Mouse (Mus musculus) hindbrain, embryonic 12.5 days (tissue): ENCODE results near the gene Tnxb. TPM values are rescaled to one million over a fixed set of nuclear protein-coding genes. Genes with fewer than 3 reads are reported as not detected.
"Not testable (repeated sequence)": the region's sequence is repeated elsewhere in the genome, so short reads cannot be mapped to it uniquely, and the experiment has no call there.

Experiments
- ATAC-seq: fragments of 200-750 bp; cut with Nextera tagmentation; 2 replicates; pipeline ENCODE4 v1.8.0; 2017; ENCODE audit warnings: moderate TSS enrichment; ENCODE audit not compliant: low FRiP score
- H3K27ac ChIP-seq: fragments of 300-500 bp; sonication (generic); 2 replicates; pipeline ENCODE4 v1.5.1; 2016; ENCODE audit warnings: mild to moderate bottlenecking
- H3K27me3 ChIP-seq: fragments of 300-500 bp; sonication (generic); 2 replicates; pipeline ENCODE4 v1.6.1; 2016; ENCODE audit warnings: mild to moderate bottlenecking
- H3K36me3 ChIP-seq: fragments of 300-500 bp; sonication (generic); 2 replicates; pipeline ENCODE4 v1.6.1; 2016; ENCODE audit warnings: mild to moderate bottlenecking
- H3K4me1 ChIP-seq: fragments of 300-500 bp; sonication (generic); 2 replicates; pipeline ENCODE4 v1.6.1; 2016
- H3K4me2 ChIP-seq: fragments of 300-500 bp; sonication (generic); replicated peaks from 2 replicates; pipeline ENCODE4 v1.6.1; 2016; ENCODE audit warnings: mild to moderate bottlenecking
- H3K4me3 ChIP-seq: fragments of 300-500 bp; sonication (generic); 2 replicates; pipeline ENCODE4 v1.5.1; 2016; ENCODE audit warnings: mild to moderate bottlenecking
- H3K9ac ChIP-seq: fragments of 300-500 bp; sonication (generic); 2 replicates; pipeline ENCODE4 v1.6.1; 2016; ENCODE audit warnings: mild to moderate bottlenecking, moderate library complexity
- H3K9me3 ChIP-seq: fragments of 300-500 bp; sonication (generic); replicated peaks from 2 replicates; pipeline ENCODE4 v1.6.1; 2016; ENCODE audit warnings: mild to moderate bottlenecking
- WGBS: fragments of 180-500 bp; shearing (Covaris S2); methylation state at CpG from one replicate; pipeline ENCODE4 v1.1.7; 2016; 5-methylcytosine and 5-hydroxymethylcytosine counted together
- polyA plus RNA-seq: library from polyadenylated mRNA; unstranded; fragments of >200 nt; fragmentation: Nextera tagmentation; extraction: Ambion mirVana; gene quantifications from 2 replicates; pipeline ENCODE4 v1.2.1, GENCODE M21; 2016

The Tnxb gene
- polyA plus RNA-seq, 1 experiment from 2014 or later, result 0.05 TPM

- not testable (repeated sequence) for ATAC-seq, H3K27ac ChIP-seq
- WGBS, result 79% methylated on average over 7 of the region's 7 CpGs
Observed at GRCm38 (mm10) chr17:34739708-34740107, 69.4 kb downstream of the Tnxb start.

GRCm38 (mm10) chr17:34740280-34740679 lies 69.9 kb downstream of the Tnxb start:
- Histone ChIP-seq H3K27me3 (peaks cover 10% of the 10 kb centered on the region; the same call in 1 of the 2 replicates), H3K4me3 (no peak overlapping the region), H3K36me3 (no peaks in the 10 kb centered on the region), H3K27ac (no peak overlapping the region), H3K9ac (no peak overlapping the region), H3K9me3 (no peaks in the 10 kb centered on the region), H3K4me1 (no peaks in the 10 kb centered on the region), H3K4me2 (no peak overlapping the region)
- ATAC-seq, result no peak
- whole genome bisulfite sequencing, result 88% methylated on average over 4 of the region's 4 CpGs

More at GRCm38 (mm10) chr17:34739708-34740107, 69.4 kb downstream of the Tnxb start:
- H3K36me3 ChIP-seq, H3K4me3 ChIP-seq, H3K9me3 ChIP-seq, H3K4me2 ChIP-seq, H3K9ac ChIP-seq, H3K4me1 ChIP-seq: not testable (repeated sequence)
- H3K27me3 ChIP-seq, result peaks cover 10% of the 10 kb centered on the region; the same call in 1 of the 2 replicates

GRCm38 (mm10) chr17:34743719-34744118 lies 73.4 kb downstream of the Tnxb start, which contains the start of gene C4b:
C4b (minus strand) TSS chr17:34743882.
- WGBS, result 86% methylated on average over 7 of the region's 7 CpGs
- H3K4me1 ChIP-seq, result no peaks in the 10 kb centered on the region
- no peak within 1 kb of the TSS for H3K9ac ChIP-seq
- no peak within 1 kb of the TSS for H3K4me3 ChIP-seq
- H3K27ac ChIP-seq, result no peak within 1 kb of the TSS
- no peaks in the 10 kb centered on the region for H3K36me3 ChIP-seq
- peaks cover 7% of the 10 kb centered on the region; the same call in 1 of the 2 replicates for H3K9me3 ChIP-seq
- H3K27me3 ChIP-seq, result 0 out of 2 replicates have a peak, but pooled peaks cover under 1% of the 10 kb centered on the region
- no peak for ATAC-seq
- H3K4me2 ChIP-seq, result no peak within 1 kb of the TSS

- peaks cover 10% of the 10 kb centered on the region; the same call in 1 of the 2 replicates for H3K9me3 ChIP-seq
- no peaks in the 10 kb centered on the region for H3K27me3 ChIP-seq
- H3K27ac ChIP-seq, result no peak overlapping the region
- no peak overlapping the region for H3K9ac ChIP-seq
- no peak overlapping the region for H3K4me3 ChIP-seq
- no peak for ATAC-seq
- no peaks in the 10 kb centered on the region for H3K36me3 ChIP-seq
- no peaks in the 10 kb centered on the region for H3K4me1 ChIP-seq
- no peak overlapping the region for H3K4me2 ChIP-seq
- WGBS, result 86% methylated on average over 6 of the region's 6 CpGs
Observed at GRCm38 (mm10) chr17:34744206-34744605, 73.9 kb downstream of the Tnxb start.

GRCm38 (mm10) chr17:34744611-34745010 lies 74.3 kb downstream of the Tnxb start:
- not testable (repeated sequence) for H3K27me3 ChIP-seq, H3K9ac ChIP-seq, H3K27ac ChIP-seq, H3K4me1 ChIP-seq, H3K36me3 ChIP-seq, ATAC-seq, H3K4me3 ChIP-seq, H3K4me2 ChIP-seq
- H3K9me3 ChIP-seq, result peaks cover 14% of the 10 kb centered on the region; the same call in 1 of the 2 replicates
- 89% methylated on average over 6 of the region's 6 CpGs for whole genome bisulfite sequencing

GRCm38 (mm10) chr17:34745166-34745565 lies 74.8 kb downstream of the Tnxb start:
- not testable (repeated sequence) for H3K4me1 ChIP-seq, H3K27ac ChIP-seq, H3K9ac ChIP-seq, H3K4me2 ChIP-seq, H3K4me3 ChIP-seq, ATAC-seq, H3K27me3 ChIP-seq, H3K36me3 ChIP-seq
- peaks cover 17% of the 10 kb centered on the region; the same call in 1 of the 2 replicates for H3K9me3 ChIP-seq
- 86% methylated on average over 4 of the region's 4 CpGs for WGBS

- no peak overlapping the region for H3K27ac ChIP-seq
- H3K27me3 ChIP-seq, result no peaks in the 10 kb centered on the region
- H3K4me1 ChIP-seq, result no peaks in the 10 kb centered on the region
- ATAC-seq, result no peak
- 82% methylated on average over 5 of the region's 5 CpGs for WGBS
- no peak overlapping the region for H3K4me2 ChIP-seq
- H3K4me3 ChIP-seq, result no peak overlapping the region
- peaks cover 20% of the 10 kb centered on the region; the same call in 1 of the 2 replicates for H3K9me3 ChIP-seq
- no peak overlapping the region for H3K9ac ChIP-seq
- H3K36me3 ChIP-seq, result no peaks in the 10 kb centered on the region
Observed at GRCm38 (mm10) chr17:34746531-34746930, 76.2 kb downstream of the Tnxb start.

GRCm38 (mm10) chr17:34761471-34761870 lies 91.1 kb downstream of the Tnxb start:
- H3K9me3 ChIP-seq, result no peaks in the 10 kb centered on the region
- H3K27ac ChIP-seq, result no peak overlapping the region
- H3K4me2 ChIP-seq, result no peak overlapping the region
- no peaks in the 10 kb centered on the region for H3K4me1 ChIP-seq
- no peak for ATAC-seq
- 82% methylated on average over 3 of the region's 3 CpGs for WGBS
- H3K9ac ChIP-seq, result no peak overlapping the region
- no peaks in the 10 kb centered on the region for H3K36me3 ChIP-seq
- no peak overlapping the region for H3K4me3 ChIP-seq
- H3K27me3 ChIP-seq, result no peaks in the 10 kb centered on the region

Other genes with a start within 250 kb of the Tnxb start
- gene Btnl4, start 193.2 kb upstream of the Tnxb start, polyA plus RNA-seq, result not detected in 2 replicates
- not detected in 2 replicates for gene Btnl6, start 153.2 kb upstream of the Tnxb start, polyA plus RNA-seq
- 8.9 and 13.1 TPM in 2 replicates for gene Notch4, start 106.3 kb upstream of the Tnxb start, polyA plus RNA-seq
- gene Gpsm3, start 80.7 kb upstream of the Tnxb start, polyA plus RNA-seq, result 3.5 and 4.3 TPM in 2 replicates
- gene Pbx2, start 79.3 kb upstream of the Tnxb start, polyA plus RNA-seq, result 17.9 and 18.7 TPM in 2 replicates
- gene Ager, start 72.7 kb upstream of the Tnxb start, polyA plus RNA-seq, result 1.9 and 2.9 TPM in 2 replicates
- 214 and 228 TPM in 2 replicates for gene Rnf5, start 66.8 kb upstream of the Tnxb start, polyA plus RNA-seq
- 76.9 and 79.0 TPM in 2 replicates for gene Agpat1, start 66.3 kb upstream of the Tnxb start, polyA plus RNA-seq
- 5.3 and 7.4 TPM in 2 replicates for gene Egfl8, start 54.6 kb upstream of the Tnxb start, polyA plus RNA-seq
- 20.9 and 21.7 TPM in 2 replicates for gene Ppt2, start 42.0 kb upstream of the Tnxb start, polyA plus RNA-seq
- 3.0 and 3.1 TPM in 2 replicates for gene Prrt1, start 41.0 kb upstream of the Tnxb start, polyA plus RNA-seq
- gene Fkbpl, start 25.8 kb upstream of the Tnxb start, polyA plus RNA-seq, result 15.7 and 16.2 TPM in 2 replicates
- 114 and 119 TPM in 2 replicates for gene Atf6b, start 23.4 kb upstream of the Tnxb start, polyA plus RNA-seq
- not detected in 2 replicates for gene C4b, start 73.3 kb downstream of the Tnxb start, polyA plus RNA-seq
- not detected in 2 replicates for gene Cyp21a1, start 134.0 kb downstream of the Tnxb start, polyA plus RNA-seq
- 25.0 and 26.7 TPM in 2 replicates for gene Stk19, start 166.4 kb downstream of the Tnxb start, polyA plus RNA-seq
- 62.5 and 70.2 TPM in 2 replicates for gene Dxo, start 166.5 kb downstream of the Tnxb start, polyA plus RNA-seq
- 64.9 and 65.8 TPM in 2 replicates for gene Skiv2l, start 179.7 kb downstream of the Tnxb start, polyA plus RNA-seq
- 95.2 and 111 TPM in 2 replicates for gene Nelfe, start 179.9 kb downstream of the Tnxb start, polyA plus RNA-seq
- 2.2 TPM in 2 replicates for gene Cfb, start 192.0 kb downstream of the Tnxb start, polyA plus RNA-seq
- gene Zbtb12, start 208.9 kb downstream of the Tnxb start, polyA plus RNA-seq, result 12.0 and 12.8 TPM in 2 replicates
- gene Gm20547, start 211.5 kb downstream of the Tnxb start, polyA plus RNA-seq, result 0.10 and 0.29 TPM in 2 replicates
- 1.4 and 2.6 TPM in 2 replicates for gene C2, start 227.7 kb downstream of the Tnxb start, polyA plus RNA-seq
- gene Ehmt2, start 227.9 kb downstream of the Tnxb start, polyA plus RNA-seq, result 110 and 113 TPM in 2 replicates
- gene Slc44a4, start 243.9 kb downstream of the Tnxb start, polyA plus RNA-seq, result 0.13 and 0.15 TPM in 2 replicates